Mouse (Mus musculus): ENCODE measurements around the gene Gngt2. TPM values are rescaled to one million over a fixed set of nuclear protein-coding genes. Genes with fewer than 3 reads are reported as not detected.

Gngt2 gene
- polyA plus RNA-seq, 1 experiment from 2014 or later, result 9.3 TPM

GRCm38 (mm10) chr11:95836433-95836832 lies 583 bp upstream of the Gngt2 start:
- DNase-seq (ENCODE audit: low spot score), result no peak
- 64% methylated on average over 6 of the region's 6 CpGs for WGBS
- Histone ChIP-seq H3K27ac (no peak overlapping the region), H3K4me1 (peaks cover 48% of the 10 kb centered on the region), H3K27me3 (ENCODE audit: low read depth, poor library complexity, severe bottlenecking) (peaks cover 95% of the 10 kb centered on the region), H3K36me3 (no peaks in the 10 kb centered on the region), H3K4me3 (no peak overlapping the region), H3K9me3 (replicated peaks) (no peaks in the 10 kb centered on the region)

GRCm38 (mm10) chr11:95838598-95838997 lies 1.6 kb downstream of the Gngt2 start:
- Histone ChIP-seq H3K27ac (no peak overlapping the region), H3K36me3 (no peaks in the 10 kb centered on the region), H3K9me3 (replicated peaks) (no peaks in the 10 kb centered on the region), H3K4me1 (peaks cover 56% of the 10 kb centered on the region), H3K4me3 (no peak overlapping the region), H3K27me3 (ENCODE audit: low read depth, poor library complexity, severe bottlenecking) (peaks cover 95% of the 10 kb centered on the region)
- WGBS, result 79% methylated on average over 4 of the region's 4 CpGs
- no peak for DNase-seq (ENCODE audit: low spot score)

GRCm38 (mm10) chr11:95838999-95839868 lies 2.2 kb downstream of the Gngt2 start:
- Histone ChIP-seq H3K9me3 (replicated peaks) (no peaks in the 10 kb centered on the region), H3K27me3 (ENCODE audit: low read depth, poor library complexity, severe bottlenecking) (peaks cover 89% of the 10 kb centered on the region), H3K4me3 (no peak overlapping the region), H3K36me3 (no peaks in the 10 kb centered on the region), H3K27ac (no peak overlapping the region), H3K4me1 (peaks cover 49% of the 10 kb centered on the region)
- 70% methylated on average over 8 of the region's 8 CpGs for WGBS
- DNase-seq (ENCODE audit: low spot score), result no peak

- DNase-seq (ENCODE audit: low spot score), result no peak
- Histone ChIP-seq H3K36me3 (no peaks in the 10 kb centered on the region), H3K27me3 (ENCODE audit: low read depth, poor library complexity, severe bottlenecking) (peaks cover 73% of the 10 kb centered on the region), H3K27ac (peak overlapping the region; percentile 78; the same call in 1 of the 2 replicates), H3K9me3 (replicated peaks) (no peaks in the 10 kb centered on the region), H3K4me1 (peaks cover 34% of the 10 kb centered on the region), H3K4me3 (peak overlapping the region; percentile 30)
- 79% methylated on average over 5 of the region's 5 CpGs for WGBS
Observed at GRCm38 (mm10) chr11:95840694-95841497, 3.9 kb downstream of the Gngt2 start.

- DNase-seq (ENCODE audit: low spot score), result no peak
- Histone ChIP-seq H3K4me3 (peak overlapping the region; percentile 30), H3K4me1 (peaks cover 31% of the 10 kb centered on the region), H3K27me3 (ENCODE audit: low read depth, poor library complexity, severe bottlenecking) (peaks cover 67% of the 10 kb centered on the region), H3K27ac (peak overlapping the region; percentile 78; the same call in 1 of the 2 replicates), H3K9me3 (replicated peaks) (no peaks in the 10 kb centered on the region), H3K36me3 (no peaks in the 10 kb centered on the region)
- WGBS, result 62% methylated on average over 10 of the region's 10 CpGs
Observed at GRCm38 (mm10) chr11:95841498-95841830, 4.4 kb downstream of the Gngt2 start.

GRCm38 (mm10) chr11:95842074-95842681 lies 5.2 kb downstream of the Gngt2 start, which contains the start of gene Abi3:
Gene Abi3 (minus strand): TSS chr11:95842476.
- DNase-seq (ENCODE audit: low spot score), result no peak
- Histone ChIP-seq H3K4me1 (peaks cover 30% of the 10 kb centered on the region), H3K27ac (peak within 1 kb of the TSS; percentile 78), H3K27me3 (ENCODE audit: low read depth, poor library complexity, severe bottlenecking) (peaks cover 60% of the 10 kb centered on the region), H3K9me3 (replicated peaks) (no peaks in the 10 kb centered on the region), H3K36me3 (no peaks in the 10 kb centered on the region), H3K4me3 (peak within 1 kb of the TSS; percentile 30)
- 16% methylated on average over 11 of the region's 11 CpGs for WGBS

GRCm38 (mm10) chr11:95842953-95843352 lies 5.9 kb downstream of the Gngt2 start:
- Histone ChIP-seq H3K4me1 (peaks cover 29% of the 10 kb centered on the region), H3K36me3 (no peaks in the 10 kb centered on the region), H3K27ac (peak overlapping the region; percentile 78; the same call in 1 of the 2 replicates), H3K4me3 (no peak overlapping the region), H3K27me3 (ENCODE audit: low read depth, poor library complexity, severe bottlenecking) (peaks cover 52% of the 10 kb centered on the region), H3K9me3 (replicated peaks) (no peaks in the 10 kb centered on the region)
- 54% methylated on average over 5 of the region's 5 CpGs for WGBS
- DNase-seq (ENCODE audit: low spot score), result no peak

- Histone ChIP-seq H3K4me1 (peaks cover 29% of the 10 kb centered on the region), H3K27me3 (ENCODE audit: low read depth, poor library complexity, severe bottlenecking) (peaks cover 47% of the 10 kb centered on the region), H3K27ac (no peak overlapping the region), H3K4me3 (no peak overlapping the region), H3K9me3 (replicated peaks) (no peaks in the 10 kb centered on the region), H3K36me3 (no peaks in the 10 kb centered on the region)
- WGBS, result 46% methylated on average over 6 of the region's 6 CpGs
- DNase-seq (ENCODE audit: low spot score), result no peak
Observed at GRCm38 (mm10) chr11:95843421-95843950, 6.5 kb downstream of the Gngt2 start.

- H3K27ac ChIP-seq, result no peak overlapping the region
- no peak for DNase-seq (ENCODE audit: low spot score)
- no peaks in the 10 kb centered on the region for H3K9me3 ChIP-seq (replicated peaks)
- no peak overlapping the region for H3K4me3 ChIP-seq
- peaks cover 37% of the 10 kb centered on the region for H3K27me3 ChIP-seq (ENCODE audit: low read depth, poor library complexity, severe bottlenecking)
- H3K4me1 ChIP-seq, result peaks cover 22% of the 10 kb centered on the region
- 78% methylated on average over 4 of the region's 4 CpGs for WGBS
- no peaks in the 10 kb centered on the region for H3K36me3 ChIP-seq
Observed at GRCm38 (mm10) chr11:95844935-95845334, 7.9 kb downstream of the Gngt2 start.

- H3K4me1 ChIP-seq, result no peaks in the 10 kb centered on the region
- whole genome bisulfite sequencing, result 76% methylated on average over 2 of the region's 2 CpGs
- no peak for DNase-seq (ENCODE audit: low spot score)
- no peaks in the 10 kb centered on the region for H3K27me3 ChIP-seq (ENCODE audit: low read depth, poor library complexity, severe bottlenecking)
- H3K36me3 ChIP-seq, result no peaks in the 10 kb centered on the region
- no peak overlapping the region for H3K4me3 ChIP-seq
- no peak overlapping the region for H3K27ac ChIP-seq
- no peaks in the 10 kb centered on the region for H3K9me3 ChIP-seq (replicated peaks)
Observed at GRCm38 (mm10) chr11:95850898-95851297, 13.9 kb downstream of the Gngt2 start.

GRCm38 (mm10) chr11:95853684-95854083 lies 16.7 kb downstream of the Gngt2 start:
- no peaks in the 10 kb centered on the region for H3K36me3 ChIP-seq
- no peak overlapping the region for H3K27ac ChIP-seq
- peaks cover 9% of the 10 kb centered on the region for H3K4me1 ChIP-seq
- H3K27me3 ChIP-seq (ENCODE audit: low read depth, poor library complexity, severe bottlenecking), result no peaks in the 10 kb centered on the region
- peak; percentile 43 for DNase-seq (ENCODE audit: low spot score)
- no peak overlapping the region for H3K4me3 ChIP-seq
- WGBS, result 66% methylated on average over 5 of the region's 5 CpGs
- H3K9me3 ChIP-seq (replicated peaks), result no peaks in the 10 kb centered on the region

GRCm38 (mm10) chr11:95857306-95857705 lies 20.3 kb downstream of the Gngt2 start:
- Histone ChIP-seq H3K4me3 (no peak overlapping the region), H3K4me1 (peaks cover 16% of the 10 kb centered on the region)
- 84% methylated on average over 4 of the region's 4 CpGs for whole genome bisulfite sequencing

More at GRCm38 (mm10) chr11:95857306-95857705, 20.3 kb downstream of the Gngt2 start:
- Histone ChIP-seq H3K9me3 (replicated peaks) (no peaks in the 10 kb centered on the region), H3K27ac (no peak overlapping the region), H3K36me3 (no peaks in the 10 kb centered on the region), H3K27me3 (ENCODE audit: low read depth, poor library complexity, severe bottlenecking) (no peaks in the 10 kb centered on the region)
- DNase-seq (ENCODE audit: low spot score), result no peak
